Mouse (Mus musculus) stomach, embryonic 15.5 days (tissue): ENCODE measurements around the gene Nprl3. TPM values are rescaled to one million over a fixed set of nuclear protein-coding genes. Genes with fewer than 3 reads are reported as not detected.
"Not testable (repeated sequence)": the region's sequence is repeated elsewhere in the genome, so short reads cannot be mapped to it uniquely, and the experiment has no call there.

ENCODE experiments used
- ATAC-seq: fragments of 200-750 bp; cut with Nextera tagmentation; 2 replicates; pipeline ENCODE4 v1.8.0; 2017; ENCODE audit warnings: low read depth, moderate number of reproducible peaks, moderate TSS enrichment; ENCODE audit not compliant: insufficient read depth, low FRiP score
- H3K27ac ChIP-seq: fragments of 300-500 bp; sonication (generic); 2 replicates; pipeline ENCODE4 v1.5.1; 2015; ENCODE audit warnings: mild to moderate bottlenecking, inconsistent platforms
- H3K27me3 ChIP-seq: fragments of 300-500 bp; sonication (generic); replicated peaks from 2 replicates; pipeline ENCODE4 v1.6.1; 2015; ENCODE audit warnings: inconsistent platforms
- H3K36me3 ChIP-seq: fragments of 300-500 bp; sonication (generic); 2 replicates; pipeline ENCODE4 v1.6.1; 2015; ENCODE audit warnings: inconsistent platforms
- H3K4me1 ChIP-seq: fragments of 300-500 bp; sonication (generic); 2 replicates; pipeline ENCODE4 v1.6.1; 2015; ENCODE audit warnings: inconsistent platforms
- H3K4me2 ChIP-seq: fragments of 300-500 bp; sonication (generic); 2 replicates; pipeline ENCODE4 v1.6.1; 2015; ENCODE audit warnings: mild to moderate bottlenecking, inconsistent platforms
- H3K4me3 ChIP-seq: fragments of 300-500 bp; sonication (generic); replicated peaks from 2 replicates; pipeline ENCODE4 v1.5.1; 2015; ENCODE audit warnings: inconsistent platforms
- H3K9ac ChIP-seq: fragments of 300-500 bp; sonication (generic); 2 replicates; pipeline ENCODE4 v1.6.1; 2015; ENCODE audit warnings: inconsistent platforms
- H3K9me3 ChIP-seq: fragments of 300-500 bp; sonication (generic); 2 replicates; pipeline ENCODE4 v1.6.1; 2016; ENCODE audit warnings: inconsistent platforms
- WGBS: fragments of 180-500 bp; shearing (Covaris S2); methylation state at CpG from one replicate; pipeline ENCODE4 v1.1.7; 2015; 5-methylcytosine and 5-hydroxymethylcytosine counted together
- polyA plus RNA-seq: library from polyadenylated mRNA; unstranded; fragments of >200 nt; fragmentation: Nextera tagmentation; extraction: Ambion mirVana; gene quantifications from 2 replicates; pipeline ENCODE4 v1.2.1, GENCODE M21; 2015

The Nprl3 gene
- polyA plus RNA-seq = 35.6 and 39.0 TPM in 2 replicates

- no peaks in the 10 kb centered on the region for H3K36me3 ChIP-seq
- H3K9ac ChIP-seq = peak within 1 kb of the TSS; percentile 76
- no peaks in the 10 kb centered on the region for H3K27me3 ChIP-seq
- peak within 1 kb of the TSS; percentile 77 for H3K4me3 ChIP-seq
- H3K4me1 ChIP-seq = peaks cover 13% of the 10 kb centered on the region
- peak; percentile 99 for ATAC-seq
- H3K27ac ChIP-seq = peak within 1 kb of the TSS; percentile 93
- H3K9me3 ChIP-seq = no peaks in the 10 kb centered on the region
- peak within 1 kb of the TSS; percentile 56 for H3K4me2 ChIP-seq
- under 1% methylated on average over 54 of the region's 54 CpGs for WGBS
Observed at GRCm38 (mm10) chr11:32267188-32267884, at the start of gene Nprl3. Gene Nprl3 (minus strand): TSS chr11:32267707.

GRCm38 (mm10) chr11:32316009-32316408 is 48.5 kb upstream of the Nprl3 start:
- H3K36me3 ChIP-seq = no peaks in the 10 kb centered on the region
- H3K27me3 ChIP-seq = no peaks in the 10 kb centered on the region
- no peak overlapping the region for H3K27ac ChIP-seq
- WGBS = 82% methylated on average over 3 of the region's 3 CpGs
- no peak overlapping the region for H3K9ac ChIP-seq
- no peak overlapping the region for H3K4me2 ChIP-seq
- H3K4me1 ChIP-seq = no peaks in the 10 kb centered on the region
- H3K9me3 ChIP-seq = no peaks in the 10 kb centered on the region
- ATAC-seq = no peak
- H3K4me3 ChIP-seq = no peak overlapping the region

GRCm38 (mm10) chr11:32309928-32310327 is 42.4 kb upstream of the Nprl3 start:
- no peaks in the 10 kb centered on the region for H3K36me3 ChIP-seq
- WGBS = 71% methylated on average over 3 of the region's 3 CpGs
- ATAC-seq = no peak

GRCm38 (mm10) chr11:32309446-32309845 is 41.9 kb upstream of the Nprl3 start:
- Histone ChIP-seq H3K4me3 (no peak overlapping the region), H3K4me1 (no peaks in the 10 kb centered on the region), H3K27me3 (no peaks in the 10 kb centered on the region), H3K36me3 (no peaks in the 10 kb centered on the region), H3K9ac (no peak overlapping the region), H3K4me2 (no peak overlapping the region), H3K27ac (no peak overlapping the region), H3K9me3 (no peaks in the 10 kb centered on the region)
- 57% methylated on average over 4 of the region's 4 CpGs for WGBS
- ATAC-seq = no peak

More at GRCm38 (mm10) chr11:32309928-32310327, 42.4 kb upstream of the Nprl3 start:
- Histone ChIP-seq H3K27me3 (no peaks in the 10 kb centered on the region), H3K9me3 (no peaks in the 10 kb centered on the region), H3K9ac (no peak overlapping the region), H3K27ac (no peak overlapping the region), H3K4me2 (no peak overlapping the region), H3K4me3 (no peak overlapping the region), H3K4me1 (no peaks in the 10 kb centered on the region)

- Histone ChIP-seq H3K9ac (no peak overlapping the region), H3K36me3 (no peaks in the 10 kb centered on the region), H3K27ac (no peak overlapping the region), H3K4me1 (no peaks in the 10 kb centered on the region), H3K9me3 (no peaks in the 10 kb centered on the region), H3K4me2 (no peak overlapping the region), H3K27me3 (no peaks in the 10 kb centered on the region), H3K4me3 (no peak overlapping the region)
- 67% methylated on average over 1 of the region's 1 CpGs for WGBS
- no peak for ATAC-seq
Observed at GRCm38 (mm10) chr11:32307006-32307405, 39.5 kb upstream of the Nprl3 start.

- no peaks in the 10 kb centered on the region for H3K27me3 ChIP-seq
- no peak overlapping the region for H3K4me2 ChIP-seq
- H3K4me1 ChIP-seq = no peaks in the 10 kb centered on the region
- no peak overlapping the region for H3K9ac ChIP-seq
- H3K9me3 ChIP-seq = no peaks in the 10 kb centered on the region
- H3K27ac ChIP-seq = no peak overlapping the region
- H3K4me3 ChIP-seq = no peak overlapping the region
- 87% methylated on average over 1 of the region's 1 CpGs for WGBS
- no peak for ATAC-seq
- no peaks in the 10 kb centered on the region for H3K36me3 ChIP-seq
Observed at GRCm38 (mm10) chr11:32303455-32303854, 35.9 kb upstream of the Nprl3 start.

GRCm38 (mm10) chr11:32302824-32303419 is 35.4 kb upstream of the Nprl3 start:
- no peak for ATAC-seq
- no peak overlapping the region for H3K9ac ChIP-seq
- no peaks in the 10 kb centered on the region for H3K9me3 ChIP-seq
- H3K4me1 ChIP-seq = no peaks in the 10 kb centered on the region
- no peaks in the 10 kb centered on the region for H3K36me3 ChIP-seq
- no peak overlapping the region for H3K4me2 ChIP-seq
- no peak overlapping the region for H3K27ac ChIP-seq
- H3K27me3 ChIP-seq = no peaks in the 10 kb centered on the region
- no peak overlapping the region for H3K4me3 ChIP-seq
- 37% methylated on average over 2 of the region's 2 CpGs for WGBS

- WGBS = 64% methylated on average over 1 of the region's 1 CpGs
- ATAC-seq = no peak
- no peak overlapping the region for H3K27ac ChIP-seq
- H3K36me3 ChIP-seq = no peaks in the 10 kb centered on the region
- H3K4me1 ChIP-seq = no peaks in the 10 kb centered on the region
- H3K9me3 ChIP-seq = no peaks in the 10 kb centered on the region
- H3K27me3 ChIP-seq = no peaks in the 10 kb centered on the region
- H3K4me2 ChIP-seq = no peak overlapping the region
- no peak overlapping the region for H3K9ac ChIP-seq
- no peak overlapping the region for H3K4me3 ChIP-seq
Observed at GRCm38 (mm10) chr11:32301506-32301905, 34.0 kb upstream of the Nprl3 start.

- no peaks in the 10 kb centered on the region for H3K4me1 ChIP-seq
- H3K4me2 ChIP-seq = peak overlapping the region; percentile 49
- 50% methylated on average over 15 of the region's 17 CpGs for WGBS
- H3K36me3 ChIP-seq = no peaks in the 10 kb centered on the region
- no peaks in the 10 kb centered on the region for H3K27me3 ChIP-seq
- no peaks in the 10 kb centered on the region for H3K9me3 ChIP-seq
- H3K9ac ChIP-seq = no peak overlapping the region
- no peak overlapping the region for H3K27ac ChIP-seq
- no peak for ATAC-seq
- no peak overlapping the region; the same call in 1 of the 2 replicates for H3K4me3 ChIP-seq
Observed at GRCm38 (mm10) chr11:32300279-32301267, 33.1 kb upstream of the Nprl3 start.

- not testable (repeated sequence) for H3K9me3 ChIP-seq, H3K4me3 ChIP-seq, H3K27me3 ChIP-seq, H3K27ac ChIP-seq, ATAC-seq, H3K36me3 ChIP-seq, H3K9ac ChIP-seq, H3K4me1 ChIP-seq
- H3K4me2 ChIP-seq = peak within 1 kb of the TSS; percentile 49
- 6% methylated on average over 16 of the region's 16 CpGs for WGBS
Observed at GRCm38 (mm10) chr11:32299865-32300264, 32.4 kb upstream of the Nprl3 start, which contains the start of gene Hbq1a. Gene Hbq1a (plus strand): TSS chr11:32300069.

GRCm38 (mm10) chr11:32298532-32298918 is 31.0 kb upstream of the Nprl3 start:
- H3K9ac ChIP-seq = no peak overlapping the region
- H3K9me3 ChIP-seq = no peaks in the 10 kb centered on the region
- H3K36me3 ChIP-seq = no peaks in the 10 kb centered on the region
- H3K27me3 ChIP-seq = no peaks in the 10 kb centered on the region
- ATAC-seq = no peak
- H3K27ac ChIP-seq = no peak overlapping the region
- no peaks in the 10 kb centered on the region for H3K4me1 ChIP-seq
- WGBS = 91% methylated on average over 2 of the region's 2 CpGs
- H3K4me3 ChIP-seq = no peak overlapping the region
- H3K4me2 ChIP-seq = no peak overlapping the region
